Mouse (Mus musculus): ENCODE results near the gene Snai3.

- TF ChIP-seq CTCF (IDR thresholded peaks at IDR 0.05; ENCODE audit: extremely low read depth, insufficient read length, insufficient replicate concordance, low read depth, low read length) (no peak), POLR2A (IDR thresholded peaks at IDR 0.05; ENCODE audit: low read depth, low read length) (no peak)
Observed at GRCm38 (mm10) chr8:122405146-122405805, 55.3 kb downstream of the Snai3 start.

All from small intestine, adult 2 months (tissue).